Mouse (Mus musculus): Measurements from ENCODE around the gene Ica1.

GRCm38 (mm10) chr6:8680931-8681330, 97.4 kb downstream of the Ica1 start:
- no peak for TF ChIP-seq CTCF (IDR thresholded peaks at IDR 0.05; ENCODE audit: borderline replicate concordance, insufficient read depth, low read length)
- no peak for TF ChIP-seq POLR2A (IDR thresholded peaks at IDR 0.05; ENCODE audit: low read depth, low read length)
